8 mouse cellular contexts compared by ENCODE assay signal in the genomic region with DNA sequence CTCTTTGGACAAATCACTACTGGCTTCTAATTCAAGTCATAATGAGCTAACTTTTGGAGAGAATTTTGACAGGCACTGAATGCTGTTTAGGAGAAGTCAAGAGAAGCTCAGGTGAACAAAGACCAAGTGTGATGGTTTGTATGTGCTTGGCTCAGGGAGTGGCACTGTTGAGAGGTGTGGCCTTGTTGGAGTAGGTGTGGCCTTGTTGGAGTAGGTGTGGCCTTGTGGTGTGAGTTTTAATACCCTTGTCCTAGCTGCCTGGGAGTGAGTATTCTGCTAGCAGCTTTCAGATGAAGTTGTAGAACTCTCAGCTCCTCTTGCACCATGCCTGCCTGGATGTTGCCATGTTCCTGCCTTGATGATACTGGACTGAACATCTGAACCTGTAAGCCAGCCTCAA. TPM values are rescaled to one million over a fixed set of nuclear protein-coding genes. Genes with fewer than 3 reads are reported as not detected.
DNase-seq lines count a peak whose midpoint lies in the region; ATAC-seq and TF ChIP-seq lines count a peak whose summit lies in the region.
"Not testable (repeated sequence)": the region's sequence is repeated elsewhere in the genome, so short reads cannot be mapped to it uniquely, and the experiment has no call there.

No protein-coding gene starts in this region.

- H3K9ac ChIP-seq in MEL (ENCODE audit: control insufficient read depth, low read depth, low read length, poor library complexity, severe bottlenecking); intestine, embryonic 16.5 days (ENCODE audit: low read depth, low read length); liver, adult 2 months (ENCODE audit: low read depth, low read length); liver, embryonic 13.5 days; liver, embryonic 16.5 days (ENCODE audit: low read depth, low read length): not testable (repeated sequence)

- H3K4me2 ChIP-seq in intestine, embryonic 16.5 days (ENCODE audit: low read depth, low read length); liver, embryonic 13.5 days; liver, embryonic 16.5 days (ENCODE audit: low read depth, low read length): not testable (repeated sequence)

- not testable (repeated sequence) for H3K27me3 ChIP-seq in MEL (ENCODE audit: control insufficient read depth in 1 of 2, insufficient read depth in 2 of 2, low read length in 2 of 2); intestine, embryonic 16.5 days (replicated peaks; ENCODE audit: control insufficient read depth, insufficient read depth, low read length); liver, adult 2 months (ENCODE audit: control insufficient read depth, insufficient read depth, low read length); liver, embryonic 13.5 days; liver, embryonic 16.5 days (ENCODE audit: control insufficient read depth, insufficient read depth, low read depth, low read length)

- TF ChIP-seq RAD21 in MEL (IDR thresholded peaks at IDR 0.05; ENCODE audit: low read depth, low read length): not testable (repeated sequence)

- not testable (repeated sequence) for H3K4me3 ChIP-seq in MEL (ENCODE audit: control insufficient read depth in 1 of 2, insufficient read depth in 1 of 2, low read depth in 2 of 2, low read length in 2 of 2); intestine, embryonic 16.5 days (ENCODE audit: low read length); liver, adult 2 months (ENCODE audit: insufficient read depth, low read depth, low read length); liver, embryonic 13.5 days (replicated peaks); liver, embryonic 16.5 days (ENCODE audit: low read depth, low read length)

- H3K36me3 ChIP-seq in MEL (ENCODE audit: control insufficient read depth in 1 of 2, insufficient read depth in 2 of 2, low read length in 2 of 2): peaks cover 17 to 19% of the 10 kb centered on the region in 2 experiments
- H3K36me3 ChIP-seq in intestine, embryonic 16.5 days (ENCODE audit: control insufficient read depth, insufficient read depth, low read length): peaks cover 21% of the 10 kb centered on the region
- peaks cover 30% of the 10 kb centered on the region for H3K36me3 ChIP-seq in liver, adult 2 months (ENCODE audit: control insufficient read depth, insufficient read depth, low read length)
- peaks cover 35% of the 10 kb centered on the region for H3K36me3 ChIP-seq in liver, embryonic 13.5 days
- peaks cover 26% of the 10 kb centered on the region for H3K36me3 ChIP-seq in liver, embryonic 16.5 days (ENCODE audit: control insufficient read depth, insufficient read depth)

- not testable (repeated sequence) for TF ChIP-seq EP300 in MEL (IDR thresholded peaks at IDR 0.05; ENCODE audit: low read depth in 1 of 2, low read length in 2 of 2)

- ATAC-seq in intestine, embryonic 16.5 days: peak; percentile 38
- ATAC-seq in liver, embryonic 13.5 days (ENCODE audit: low read depth): peak; percentile 74; the same call in 1 of the 2 replicates
- peak; percentile 70 for ATAC-seq in liver, embryonic 16.5 days (ENCODE audit: low read depth)

- H3K27ac ChIP-seq in MEL (ENCODE audit: control insufficient read depth, low read depth, low read length); intestine, embryonic 16.5 days (ENCODE audit: low read length); liver, adult 2 months (replicated peaks; ENCODE audit: insufficient read depth, low read depth, low read length); liver, embryonic 16.5 days (ENCODE audit: low read length): not testable (repeated sequence)
- H3K27ac ChIP-seq in liver, embryonic 13.5 days: peak overlapping the region; percentile 13; the same call in 1 of the 2 replicates

- DNase-seq in A20 (ENCODE audit: low read depth, low spot score) (peak; percentile 35), MEL (ENCODE audit: low read depth, low spot score) (peak; percentile 41)
- peak; percentile 27 for DNase-seq in c-Kit-positive CD71-positive TER-119-positive erythroid progenitor cells, embryonic 14.5 days (ENCODE audit: low spot score)
- DNase-seq in liver, adult 2 months (ENCODE audit: extremely low read depth, low read depth, low spot score): peak; percentile 31
- DNase-seq in liver, embryonic 13.5 days: peak; percentile 44
- peak; percentile 11 for DNase-seq in spleen, adult 12 weeks (ENCODE audit: low spot score)

- not testable (repeated sequence) for H3K4me1 ChIP-seq in MEL (ENCODE audit: control insufficient read depth in 1 of 2, insufficient read depth in 2 of 2, low read length in 2 of 2); intestine, embryonic 16.5 days (ENCODE audit: control insufficient read depth, insufficient read depth, low read length); liver, adult 2 months (ENCODE audit: control insufficient read depth, insufficient read depth, low read length); liver, embryonic 16.5 days (ENCODE audit: control insufficient read depth, low read depth, low read length)
- peaks cover 33% of the 10 kb centered on the region for H3K4me1 ChIP-seq in liver, embryonic 13.5 days (replicated peaks)

- not testable (repeated sequence) for TF ChIP-seq CTCF in MEL (IDR thresholded peaks at IDR 0.05 in 2 of 3, conservative IDR thresholded peaks at IDR 0.05 in 1 of 3; ENCODE audit: control insufficient read depth in 1 of 3, insufficient read depth in 1 of 3, low read depth in 2 of 3, low read length in 3 of 3, poor library complexity in 1 of 3, severe bottlenecking in 1 of 3); liver, adult 2 months (IDR thresholded peaks at IDR 0.05; ENCODE audit: low read depth, low read length)

- H3K79me2 ChIP-seq in MEL (ENCODE audit: control insufficient read depth, insufficient read depth, low read length, poor library complexity); liver, adult 2 months (ENCODE audit: control insufficient read depth, insufficient read depth, low read length): not testable (repeated sequence)

- not testable (repeated sequence) for TF ChIP-seq POLR2A in MEL (IDR thresholded peaks at IDR 0.05; ENCODE audit: control insufficient read depth in 1 of 2, insufficient read depth in 1 of 2, low read depth in 1 of 2, low read length in 2 of 2, poor library complexity in 1 of 2); liver, adult 2 months (IDR thresholded peaks at IDR 0.05; ENCODE audit: extremely low read depth, insufficient read depth, low read length)

- H3K9me3 ChIP-seq in MEL (replicated peaks; ENCODE audit: insufficient read depth, low read length); intestine, embryonic 16.5 days (ENCODE audit: control insufficient read depth, low read length); liver, embryonic 13.5 days (replicated peaks); liver, embryonic 16.5 days (replicated peaks; ENCODE audit: control insufficient read depth, low read length): not testable (repeated sequence)

RNA-seq across cellular contexts. Expression of gene Atp5g3, which starts 6.4 kb away (rescaled TPM):
- total RNA-seq in MEL (2012; rRNA removed): 503 and 520 TPM in 2 replicates
- polyA plus RNA-seq in MEL (2012; ENCODE audit: insufficient read depth in 1 of 2, insufficient read length in 2 of 2, low read depth in 1 of 2, low replicate concordance in 2 of 2, missing spikeins in 1 of 2): 100 to 1,000 TPM; 199 to 520 TPM
- polyA plus RNA-seq in intestine, embryonic 16.5 days (2015; fragmentation: Nextera tagmentation; extraction: Ambion mirVana): 1,875 and 1,947 TPM in 2 replicates
- 380 and 510 TPM in 2 replicates for total RNA-seq in liver, adult 2 months (2014; rRNA removed)
- polyA plus RNA-seq in liver, adult 2 months (2012; rRNA removed): 749 and 835 TPM in 2 replicates
- polyA plus RNA-seq in liver, embryonic 13.5 days (2015; fragmentation: Nextera tagmentation; extraction: Ambion mirVana): 848 and 919 TPM in 2 replicates
- 713 and 723 TPM in 2 replicates for polyA plus RNA-seq in liver, embryonic 16.5 days (2015; fragmentation: Nextera tagmentation; extraction: Ambion mirVana)

RNA-seq across cellular contexts. Expression of gene Atf2, which starts 12.2 kb away (rescaled TPM):
- total RNA-seq in MEL (2012; rRNA removed): 16.8 and 18.0 TPM in 2 replicates
- 10 to 100 TPM; 36.7 to 82.3 TPM for polyA plus RNA-seq in MEL (2012; ENCODE audit: insufficient read depth in 1 of 2, insufficient read length in 2 of 2, low read depth in 1 of 2, low replicate concordance in 2 of 2, missing spikeins in 1 of 2)
- 47.9 and 48.8 TPM in 2 replicates for polyA plus RNA-seq in intestine, embryonic 16.5 days (2015; fragmentation: Nextera tagmentation; extraction: Ambion mirVana)
- total RNA-seq in liver, adult 2 months (2014; rRNA removed): 15.4 and 17.3 TPM in 2 replicates
- 6.8 and 7.1 TPM in 2 replicates for polyA plus RNA-seq in liver, adult 2 months (2012; rRNA removed)
- polyA plus RNA-seq in liver, embryonic 13.5 days (2015; fragmentation: Nextera tagmentation; extraction: Ambion mirVana): 18.5 and 28.3 TPM in 2 replicates
- 21.3 and 22.8 TPM in 2 replicates for polyA plus RNA-seq in liver, embryonic 16.5 days (2015; fragmentation: Nextera tagmentation; extraction: Ambion mirVana)
